Mouse (Mus musculus) kidney, adult 2 months (tissue): Measurements from ENCODE around the gene Cd27. TPM values are rescaled to one million over a fixed set of nuclear protein-coding genes. Genes with fewer than 3 reads are reported as not detected.

Experiments
- DNase-seq: peaks from one replicate; pipeline ENCODE4 v3.0.0; 2021
- H3K27ac ChIP-seq: fragments of 200-500 bp; 2 replicates; pipeline ENCODE4 v1.5.1; 2012; ENCODE audit warnings: low read depth, low read length, control low read depth, inconsistent platforms; ENCODE audit not compliant: insufficient read depth
- H3K27me3 ChIP-seq: fragments of 200-500 bp; replicated peaks from 2 replicates; pipeline ENCODE4 v1.6.1; 2012; ENCODE audit warnings: mild to moderate bottlenecking, moderate library complexity, low read length, inconsistent platforms; ENCODE audit not compliant: control insufficient read depth, insufficient read depth
- H3K36me3 ChIP-seq: fragments of 200-500 bp; 2 replicates; pipeline ENCODE4 v1.6.1; 2012; ENCODE audit warnings: mild to moderate bottlenecking, moderate library complexity, low read length, inconsistent platforms; ENCODE audit not compliant: control insufficient read depth, insufficient read depth
- H3K4me1 ChIP-seq: fragments of 200-500 bp; 2 replicates; pipeline ENCODE4 v1.6.1; 2011; ENCODE audit warnings: low read length; ENCODE audit not compliant: control insufficient read depth, insufficient read depth
- H3K4me3 ChIP-seq: fragments of 200-500 bp; 2 replicates; pipeline ENCODE4 v1.5.1; 2011; ENCODE audit warnings: mild to moderate bottlenecking, low read depth, low read length, control low read depth; ENCODE audit not compliant: insufficient read depth
- CTCF ChIP-seq: fragments of 200-500 bp; conservative IDR thresholded peaks from 2 replicates; pipeline ENCODE4 v1.5.1; 2011; ENCODE audit warnings: low read depth, mild to moderate bottlenecking, control low read depth, low read length, moderate library complexity, mixed read lengths; ENCODE audit not compliant: insufficient read depth, insufficient read length
- POLR2A ChIP-seq: fragments of 200-500 bp; IDR thresholded peaks from one replicate; pipeline ENCODE4 v1.6.1; 2011; ENCODE audit warnings: low read depth, low read length, control low read depth
- WGBS: fragments of 180-500 bp; shearing (Covaris S2); methylation state at CpG from one replicate; pipeline ENCODE4 v1.1.7; 2018; 5-methylcytosine and 5-hydroxymethylcytosine counted together
- polyA plus RNA-seq: library from polyadenylated mRNA; depleted of rRNA; stranded (reverse); fragments of >200 nt; gene quantifications from 2 replicates; pipeline ENCODE4 v1.2.3, GENCODE M21; 2012

The Cd27 gene
- polyA plus RNA-seq, 1 experiment: 7.0 TPM

DNA sequence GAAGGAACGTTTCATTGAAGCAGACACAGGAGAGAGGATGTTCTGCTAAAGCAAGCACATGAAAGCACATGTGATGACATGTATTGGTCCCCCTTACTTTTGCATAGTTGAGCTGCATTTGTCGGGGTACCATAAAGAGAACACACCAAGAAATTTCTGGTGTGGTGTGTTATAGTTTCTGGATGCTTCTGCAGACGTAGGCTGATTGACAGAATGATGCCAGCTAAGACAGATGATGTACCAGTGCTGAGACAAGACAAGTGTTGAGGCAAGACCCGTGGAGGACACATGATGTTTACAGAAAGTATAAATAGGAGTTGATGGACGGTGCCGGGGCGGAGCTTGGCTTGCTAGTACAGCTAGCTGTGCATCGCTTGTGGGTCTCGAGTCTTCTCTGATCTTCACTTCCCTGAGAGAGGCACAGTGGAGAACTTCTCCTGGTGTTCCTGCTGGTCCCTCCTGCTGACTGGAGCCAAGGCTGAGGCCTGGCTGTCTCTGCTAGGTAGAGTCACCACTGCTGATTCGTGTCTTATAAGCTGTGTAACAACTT is 23.3 kb upstream of the Cd27 start:
- Histone ChIP-seq H3K27me3 (no peaks in the 10 kb centered on the region), H3K27ac (no peak overlapping the region), H3K36me3 (no peaks in the 10 kb centered on the region), H3K4me1 (peaks cover 17% of the 10 kb centered on the region), H3K4me3 (no peak overlapping the region)
- TF ChIP-seq CTCF (no peak), POLR2A (no peak)
- no peak for DNase-seq
- 84% methylated on average over 10 of the region's 10 CpGs for WGBS

- peak overlapping the region; percentile 91 for H3K27ac ChIP-seq
- no peaks in the 10 kb centered on the region for H3K27me3 ChIP-seq
- no peak for TF ChIP-seq POLR2A
- no peak for TF ChIP-seq CTCF
- H3K36me3 ChIP-seq: no peaks in the 10 kb centered on the region
- no peak overlapping the region for H3K4me3 ChIP-seq
- H3K4me1 ChIP-seq: peaks cover 23% of the 10 kb centered on the region
- DNase-seq: peak; percentile 90
- 53% methylated on average over 8 of the region's 8 CpGs for WGBS
These were observed 19.6 kb upstream of the Cd27 start for GRCm38 (mm10) chr6:125256222-125256966.

DNA sequence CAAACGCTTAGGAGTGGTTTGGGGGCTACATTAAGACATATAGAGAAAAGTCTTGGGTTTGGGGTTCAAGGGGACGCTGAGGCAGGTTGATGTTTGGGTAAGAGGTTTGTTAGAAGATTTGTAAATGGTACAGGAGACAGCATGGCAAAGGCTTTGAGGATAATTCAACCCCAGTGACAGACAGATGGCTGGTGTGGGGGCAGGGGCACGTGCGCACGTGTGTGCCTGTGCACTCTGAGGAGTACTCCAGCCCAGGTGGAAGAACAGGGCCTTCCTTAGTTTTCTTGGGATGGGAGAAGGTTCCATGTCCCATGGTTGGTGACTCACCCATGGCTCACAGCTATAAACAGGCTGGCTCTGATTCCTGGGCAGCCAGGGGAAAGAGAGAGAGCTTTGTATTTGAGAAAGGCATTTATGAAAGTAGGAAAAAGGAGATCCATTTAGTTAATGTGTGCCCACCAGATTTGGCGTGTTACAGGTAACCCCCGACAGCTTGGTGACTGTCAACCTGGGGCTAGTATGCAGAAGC is 18.8 kb upstream of the Cd27 start:
- WGBS: 63% methylated on average over 7 of the region's 7 CpGs
- TF ChIP-seq POLR2A (no peak), CTCF (no peak)
- DNase-seq: no peak
- no peaks in the 10 kb centered on the region for H3K36me3 ChIP-seq
- peak overlapping the region; percentile 75 for H3K27ac ChIP-seq
- H3K27me3 ChIP-seq: no peaks in the 10 kb centered on the region
- H3K4me3 ChIP-seq: no peak overlapping the region
- peaks cover 23% of the 10 kb centered on the region for H3K4me1 ChIP-seq

- TF ChIP-seq POLR2A: no peak
- TF ChIP-seq CTCF: no peak
- 64% methylated on average over 14 of the region's 14 CpGs for WGBS
- DNase-seq: peak; percentile 81
- Histone ChIP-seq H3K4me3 (no peak overlapping the region), H3K27me3 (no peaks in the 10 kb centered on the region), H3K36me3 (no peaks in the 10 kb centered on the region), H3K27ac (peak overlapping the region; percentile 74), H3K4me1 (peaks cover 23% of the 10 kb centered on the region)
These were observed 17.3 kb upstream of the Cd27 start for GRCm38 (mm10) chr6:125253863-125254715.

DNA sequence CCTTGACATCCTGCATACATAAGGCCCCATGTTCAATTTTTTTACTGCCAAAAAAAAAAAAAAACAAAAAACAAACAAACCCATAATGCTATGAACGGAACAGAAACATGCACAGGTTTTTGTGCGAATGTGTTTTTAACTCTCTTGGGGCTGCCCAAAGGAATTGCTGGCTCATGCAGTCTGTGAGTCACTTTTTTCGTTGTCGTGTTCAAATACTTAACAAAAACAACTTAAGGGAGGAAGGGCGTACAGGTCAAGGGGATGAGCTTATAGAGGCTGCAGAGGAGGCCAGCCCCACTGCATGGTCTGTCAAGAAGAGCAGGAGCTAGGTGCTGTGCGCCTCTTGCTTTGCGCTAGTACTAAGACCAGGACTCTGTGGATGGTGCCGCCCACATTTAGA is 15.9 kb upstream of the Cd27 start:
- TF ChIP-seq CTCF (no peak), POLR2A (no peak)
- Histone ChIP-seq H3K36me3 (no peaks in the 10 kb centered on the region), H3K27ac (no peak overlapping the region), H3K4me1 (peaks cover 23% of the 10 kb centered on the region), H3K4me3 (no peak overlapping the region), H3K27me3 (no peaks in the 10 kb centered on the region)
- WGBS: 80% methylated on average over 8 of the region's 8 CpGs
- no peak for DNase-seq

DNA sequence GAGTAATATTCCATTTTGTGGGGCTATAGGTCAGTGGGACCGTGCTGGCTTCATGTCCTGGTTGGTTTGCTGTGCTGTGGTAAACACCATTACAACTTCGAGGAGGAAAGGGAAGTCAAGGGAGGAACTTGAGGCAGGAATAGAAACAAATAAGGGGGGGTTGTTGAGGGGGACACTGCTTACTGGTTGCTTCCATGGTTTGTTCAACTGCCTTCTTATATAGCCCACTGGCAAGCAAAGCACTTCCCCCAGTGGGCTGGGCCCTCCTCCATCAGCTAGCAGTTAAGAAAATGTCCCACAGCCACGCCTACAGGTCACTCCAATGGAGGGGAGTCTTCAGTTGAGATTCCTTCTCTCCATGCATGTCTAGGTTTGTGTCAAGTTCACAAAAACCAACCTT is 15.5 kb upstream of the Cd27 start:
- H3K4me3 ChIP-seq: no peak overlapping the region
- peaks cover 23% of the 10 kb centered on the region for H3K4me1 ChIP-seq
- no peaks in the 10 kb centered on the region for H3K27me3 ChIP-seq
- DNase-seq: no peak
- H3K27ac ChIP-seq: no peak overlapping the region
- no peak for TF ChIP-seq POLR2A
- no peak for TF ChIP-seq CTCF
- H3K36me3 ChIP-seq: no peaks in the 10 kb centered on the region
- 72% methylated on average over 3 of the region's 3 CpGs for WGBS

GRCm38 (mm10) chr6:125244551-125244950 is 7.7 kb upstream of the Cd27 start:
- no peak overlapping the region for H3K27ac ChIP-seq
- no peaks in the 10 kb centered on the region for H3K4me1 ChIP-seq
- H3K4me3 ChIP-seq: no peak overlapping the region
- no peaks in the 10 kb centered on the region for H3K36me3 ChIP-seq
- TF ChIP-seq POLR2A: no peak
- no peak for TF ChIP-seq CTCF
- 67% methylated on average over 1 of the region's 1 CpGs for WGBS
- H3K27me3 ChIP-seq: no peaks in the 10 kb centered on the region
- DNase-seq: no peak
